Mouse (Mus musculus) spleen, adult 2 months (tissue): ENCODE measurements at regions not wholly inside any gene's neighbourhood (a gene's known extent, or its start where the extent isn't known, plus 50 kb on each side); places are given as distances from the start of the nearest gene placed in this dataset.

Experiments used
- CTCF ChIP-seq: fragments of 200-500 bp; IDR thresholded peaks from 2 replicates; pipeline ENCODE4 v1.5.1; 2011; ENCODE audit warnings: mild to moderate bottlenecking, inconsistent platforms; ENCODE audit not compliant: insufficient read depth, insufficient read length, insufficient replicate concordance; ENCODE audit errors: extremely low read depth
- POLR2A ChIP-seq: fragments of 200-500 bp; IDR thresholded peaks from 2 replicates; pipeline ENCODE4 v1.6.1; 2011; ENCODE audit warnings: low read depth, low read length, inconsistent platforms

GRCm38 (mm10) chr8:126675153-126675552 is 81.4 kb upstream of the Irf2bp2 start:
- TF ChIP-seq CTCF (no peak), POLR2A (no peak)
